Mouse (Mus musculus): ENCODE measurements around the gene Espl1. TPM values are rescaled to one million over a fixed set of nuclear protein-coding genes. Genes with fewer than 3 reads are reported as not detected.

The Espl1 gene
- polyA plus RNA-seq, 1 experiment from 2014 or later = 4.4 TPM

DNA sequence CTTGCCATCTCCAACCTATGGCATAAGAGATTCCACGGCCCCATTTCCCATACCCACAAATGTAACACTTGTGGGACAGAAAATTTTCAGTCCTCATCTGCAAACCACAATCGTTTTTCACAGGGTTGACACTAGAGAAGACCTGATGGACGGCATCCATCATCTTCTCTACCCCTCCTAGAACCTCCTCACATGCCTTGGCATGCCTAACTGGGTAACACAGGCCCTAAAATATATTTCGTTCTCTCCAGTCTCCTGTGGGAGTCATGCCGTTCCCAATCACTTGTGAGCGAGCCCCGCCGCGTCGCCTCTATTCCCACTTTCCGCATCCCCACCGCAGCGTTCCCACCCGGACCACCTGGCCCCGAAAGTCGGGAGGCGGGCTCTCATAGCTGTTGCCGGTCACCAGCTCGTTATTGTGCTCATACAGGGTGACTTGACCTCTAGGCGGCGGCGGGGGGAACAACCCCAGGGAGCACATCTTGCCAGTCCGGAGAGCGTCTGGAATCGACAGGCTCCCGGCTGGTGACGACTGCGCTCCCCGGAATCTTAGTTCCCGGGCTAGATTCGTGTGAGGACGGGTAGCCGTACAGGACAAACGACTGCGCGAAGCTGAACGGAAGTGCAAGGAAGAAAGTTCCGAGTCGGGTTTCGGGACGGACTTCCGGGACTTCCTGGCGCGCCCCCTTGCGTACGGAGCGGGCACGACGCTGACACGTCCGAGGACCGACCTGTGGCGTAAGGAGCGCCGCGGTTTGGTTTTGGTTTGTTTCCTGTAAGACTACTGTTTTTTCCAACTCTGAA lies 54.3 kb downstream of the Espl1 start, which contains the start of gene Aaas:
Aaas (minus strand) TSS at position 634 of the 804 bp plus-strand sequence.
- ATAC-seq (ENCODE audit: low FRiP score, low read depth) = peak; percentile 92
- Histone ChIP-seq H3K4me2 (peak within 1 kb of the TSS; percentile 88), H3K4me3 (peak within 1 kb of the TSS; percentile 86), H3K27me3 (no peaks in the 10 kb centered on the region), H3K36me3 (0 out of 2 replicates have a peak, but pooled peaks cover 9% of the 10 kb centered on the region), H3K9me3 (no peaks in the 10 kb centered on the region), H3K4me1 (replicated peaks) (peaks cover 23% of the 10 kb centered on the region), H3K9ac (peak within 1 kb of the TSS; percentile 79), H3K27ac (replicated peaks) (peak within 1 kb of the TSS; percentile 66)
- under 1% methylated on average over 56 of the region's 56 CpGs for WGBS

DNA sequence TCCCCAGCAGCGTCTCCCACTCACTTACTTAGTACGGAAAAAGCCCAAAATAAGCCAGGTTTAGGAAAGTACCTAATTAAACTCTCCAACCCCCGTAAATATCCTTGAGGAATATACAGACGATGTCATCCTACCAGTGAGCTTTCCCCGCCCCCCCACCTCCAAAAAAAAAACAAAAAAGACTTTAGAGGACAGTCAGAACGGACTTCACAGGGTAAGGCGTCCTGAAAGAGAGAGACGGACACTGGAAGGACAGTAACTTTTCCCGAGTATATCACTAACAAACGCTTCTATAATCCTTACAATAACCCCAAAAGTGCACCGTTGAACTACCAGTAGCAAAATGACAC lies 54.9 kb downstream of the Espl1 start:
- Histone ChIP-seq H3K9me3 (no peaks in the 10 kb centered on the region), H3K4me3 (peak overlapping the region; percentile 86), H3K27ac (replicated peaks) (0 out of 2 replicates have a peak overlapping the region, but pooled peaks have one; percentile 50), H3K9ac (peak overlapping the region; percentile 79; the same call in 1 of the 2 replicates), H3K36me3 (0 out of 2 replicates have a peak, but pooled peaks cover 7% of the 10 kb centered on the region), H3K27me3 (no peaks in the 10 kb centered on the region), H3K4me1 (replicated peaks) (peaks cover 29% of the 10 kb centered on the region), H3K4me2 (peak overlapping the region; percentile 88)
- ATAC-seq (ENCODE audit: low FRiP score, low read depth) = no peak
- 8% methylated on average over 11 of the region's 11 CpGs for WGBS

DNA sequence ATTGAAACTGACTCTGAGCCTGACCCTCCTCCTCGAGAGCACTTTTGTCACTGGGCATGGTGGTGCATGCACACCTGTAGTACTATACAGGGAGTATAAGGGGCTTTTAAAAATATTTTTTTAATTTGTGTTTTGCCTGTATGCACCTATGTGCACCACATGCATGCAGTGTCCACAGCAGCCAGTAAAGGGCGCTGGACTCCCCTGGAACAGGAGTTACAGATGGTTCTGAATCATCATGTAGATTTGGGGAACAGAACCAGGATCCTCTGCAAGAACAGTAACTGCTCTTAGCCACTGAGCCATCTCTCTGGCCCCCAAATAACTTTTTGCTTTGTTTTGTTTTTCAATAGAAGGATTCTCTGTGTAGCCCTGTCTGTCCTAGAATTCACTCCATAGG lies 56.1 kb downstream of the Espl1 start:
- H3K9ac ChIP-seq = no peak overlapping the region
- ATAC-seq (ENCODE audit: low FRiP score, low read depth) = no peak
- 63% methylated on average over 2 of the region's 2 CpGs for WGBS
- no peak overlapping the region for H3K27ac ChIP-seq (replicated peaks)
- 0 out of 2 replicates have a peak, but pooled peaks cover under 1% of the 10 kb centered on the region for H3K36me3 ChIP-seq
- H3K27me3 ChIP-seq = peaks cover 8% of the 10 kb centered on the region
- no peak overlapping the region for H3K4me3 ChIP-seq
- peaks cover 31% of the 10 kb centered on the region for H3K4me1 ChIP-seq (replicated peaks)
- H3K9me3 ChIP-seq = no peaks in the 10 kb centered on the region
- no peak overlapping the region for H3K4me2 ChIP-seq

GRCm38 (mm10) chr15:102353986-102354385 lies 57.9 kb downstream of the Espl1 start:
- ATAC-seq (ENCODE audit: low FRiP score, low read depth) = no peak
- H3K27ac ChIP-seq (replicated peaks) = no peak overlapping the region
- WGBS = 90% methylated on average over 2 of the region's 2 CpGs

GRCm38 (mm10) chr15:102355134-102355870 lies 59.2 kb downstream of the Espl1 start:
- ATAC-seq (ENCODE audit: low FRiP score, low read depth) = peak; percentile 65; the same call in 1 of the 2 replicates
- Histone ChIP-seq H3K4me1 (replicated peaks) (peaks cover 31% of the 10 kb centered on the region), H3K4me3 (peak overlapping the region; percentile 43), H3K36me3 (no peaks in the 10 kb centered on the region), H3K9ac (peak overlapping the region; percentile 51), H3K4me2 (peak overlapping the region; percentile 97), H3K27me3 (peaks cover 32% of the 10 kb centered on the region), H3K9me3 (no peaks in the 10 kb centered on the region), H3K27ac (replicated peaks) (peak overlapping the region; percentile 64)
- WGBS = under 1% methylated on average over 48 of the region's 49 CpGs

More at GRCm38 (mm10) chr15:102353986-102354385, 57.9 kb downstream of the Espl1 start:
- Histone ChIP-seq H3K9ac (no peak overlapping the region), H3K4me2 (no peak overlapping the region), H3K4me1 (replicated peaks) (peaks cover 42% of the 10 kb centered on the region), H3K9me3 (no peaks in the 10 kb centered on the region), H3K27me3 (peaks cover 26% of the 10 kb centered on the region), H3K4me3 (no peak overlapping the region), H3K36me3 (no peaks in the 10 kb centered on the region)

GRCm38 (mm10) chr15:102355871-102356441 lies 59.9 kb downstream of the Espl1 start:
- Histone ChIP-seq H3K27me3 (peaks cover 32% of the 10 kb centered on the region), H3K9me3 (no peaks in the 10 kb centered on the region), H3K27ac (replicated peaks) (peak overlapping the region; percentile 64), H3K9ac (peak overlapping the region; percentile 51), H3K4me1 (replicated peaks) (peaks cover 28% of the 10 kb centered on the region), H3K4me3 (peak overlapping the region; percentile 43), H3K36me3 (no peaks in the 10 kb centered on the region), H3K4me2 (peak overlapping the region; percentile 97)
- peak; percentile 23; the same call in 1 of the 2 replicates for ATAC-seq (ENCODE audit: low FRiP score, low read depth)
- WGBS = 1% methylated on average over 38 of the region's 38 CpGs

- Histone ChIP-seq H3K4me1 (replicated peaks) (peaks cover 26% of the 10 kb centered on the region), H3K27ac (replicated peaks) (no peak overlapping the region), H3K4me3 (no peak overlapping the region), H3K27me3 (peaks cover 32% of the 10 kb centered on the region), H3K4me2 (peak overlapping the region; percentile 97), H3K9ac (no peak overlapping the region), H3K36me3 (no peaks in the 10 kb centered on the region), H3K9me3 (no peaks in the 10 kb centered on the region)
- WGBS = 31% methylated on average over 16 of the region's 16 CpGs
- no peak for ATAC-seq (ENCODE audit: low FRiP score, low read depth)
These were observed 60.6 kb downstream of the Espl1 start for GRCm38 (mm10) chr15:102356501-102357325.

- no peak for ATAC-seq (ENCODE audit: low FRiP score, low read depth)
- Histone ChIP-seq H3K4me3 (peak overlapping the region; percentile 21; the same call in 1 of the 2 replicates), H3K27ac (replicated peaks) (no peak overlapping the region), H3K9me3 (no peaks in the 10 kb centered on the region), H3K4me1 (replicated peaks) (peaks cover 26% of the 10 kb centered on the region), H3K9ac (no peak overlapping the region), H3K4me2 (peak overlapping the region; percentile 51), H3K27me3 (peaks cover 35% of the 10 kb centered on the region), H3K36me3 (no peaks in the 10 kb centered on the region)
- WGBS = 2% methylated on average over 25 of the region's 25 CpGs
These were observed 62.1 kb downstream of the Espl1 start for GRCm38 (mm10) chr15:102358126-102358525.

DNA sequence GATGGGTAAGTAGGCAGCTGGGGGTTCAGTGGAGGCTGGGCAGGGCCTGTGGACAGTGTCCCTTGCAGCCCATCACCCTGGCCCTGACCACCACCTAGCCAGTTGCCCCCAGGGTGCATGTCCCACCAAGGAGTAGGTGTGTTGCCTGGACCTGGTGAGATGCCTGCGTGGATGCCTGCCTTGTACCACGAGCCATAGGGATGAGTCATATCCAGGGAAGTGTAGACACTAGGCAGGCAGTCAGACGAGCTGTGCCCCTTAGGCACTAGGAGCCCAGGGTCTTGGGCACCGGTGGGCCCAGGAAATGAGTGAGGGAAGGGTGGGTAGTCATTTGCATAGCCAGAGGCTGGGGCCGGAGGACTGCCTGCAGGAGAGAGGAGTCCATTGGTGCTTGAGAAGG lies 62.8 kb downstream of the Espl1 start:
- Histone ChIP-seq H3K4me3 (no peak overlapping the region), H3K27me3 (peaks cover 35% of the 10 kb centered on the region), H3K36me3 (no peaks in the 10 kb centered on the region), H3K4me2 (no peak overlapping the region), H3K4me1 (replicated peaks) (peaks cover 26% of the 10 kb centered on the region), H3K9ac (no peak overlapping the region), H3K9me3 (no peaks in the 10 kb centered on the region), H3K27ac (replicated peaks) (no peak overlapping the region)
- 19% methylated on average over 5 of the region's 5 CpGs for WGBS
- 0 out of 2 replicates have a peak, but pooled peaks have one; percentile 24 for ATAC-seq (ENCODE audit: low FRiP score, low read depth)

DNA sequence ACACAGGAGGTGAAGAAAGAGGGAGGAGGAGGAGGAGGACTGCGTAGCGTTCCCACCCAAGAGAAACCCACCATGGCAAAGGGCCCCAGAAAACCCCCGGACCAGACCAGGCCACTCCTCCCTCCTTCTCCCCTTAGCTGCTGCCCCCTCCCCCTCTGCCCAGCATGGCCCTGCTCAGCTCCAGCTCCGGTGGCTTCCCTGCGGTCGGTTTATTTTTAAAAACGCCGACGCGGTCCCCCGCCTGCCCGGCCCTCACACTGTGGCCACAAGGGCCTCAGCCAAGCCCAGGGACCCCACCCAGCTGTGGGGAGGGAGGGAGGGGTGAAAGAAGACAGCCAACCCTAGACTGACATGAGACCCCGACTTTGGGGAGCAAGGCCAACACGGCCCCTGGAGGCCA lies 66.6 kb downstream of the Espl1 start:
- peaks cover 28% of the 10 kb centered on the region for H3K27me3 ChIP-seq
- H3K4me3 ChIP-seq = no peak overlapping the region
- H3K9me3 ChIP-seq = no peaks in the 10 kb centered on the region
- H3K4me1 ChIP-seq (replicated peaks) = peaks cover 25% of the 10 kb centered on the region
- H3K27ac ChIP-seq (replicated peaks) = no peak overlapping the region
- no peak for ATAC-seq (ENCODE audit: low FRiP score, low read depth)
- H3K36me3 ChIP-seq = no peaks in the 10 kb centered on the region
- H3K4me2 ChIP-seq = peak overlapping the region; percentile 33; the same call in 1 of the 2 replicates
- no peak overlapping the region for H3K9ac ChIP-seq
- WGBS = 12% methylated on average over 14 of the region's 14 CpGs

DNA sequence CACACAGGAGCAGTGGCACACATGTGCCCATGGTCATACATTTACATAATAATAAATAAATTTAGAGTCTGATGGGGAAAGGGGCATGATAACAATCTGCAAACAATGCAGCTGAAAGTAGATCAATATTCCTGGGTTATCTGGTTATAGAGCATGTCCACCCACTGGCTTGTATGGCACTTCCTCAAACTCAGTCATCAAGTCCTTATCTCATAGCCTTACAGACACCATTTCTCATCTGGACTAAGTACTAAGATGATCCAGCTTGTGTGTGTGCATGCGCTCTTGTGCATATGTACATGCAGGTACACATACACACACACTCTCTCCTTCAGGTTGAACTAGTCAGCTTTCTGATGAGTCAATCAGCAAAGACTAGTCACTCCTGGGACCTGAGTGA lies 68.6 kb downstream of the Espl1 start:
- Histone ChIP-seq H3K9me3 (no peaks in the 10 kb centered on the region), H3K36me3 (no peaks in the 10 kb centered on the region), H3K4me2 (no peak overlapping the region), H3K27ac (replicated peaks) (no peak overlapping the region), H3K9ac (no peak overlapping the region), H3K4me3 (no peak overlapping the region), H3K27me3 (peaks cover 10% of the 10 kb centered on the region; the same call in 1 of the 2 replicates), H3K4me1 (replicated peaks) (peaks cover 15% of the 10 kb centered on the region)
- 98% methylated on average over 1 of the region's 1 CpGs for WGBS
- ATAC-seq (ENCODE audit: low FRiP score, low read depth) = no peak

All from hindbrain, embryonic 15.5 days (tissue).